Mouse (Mus musculus) activated CD4-positive, CD25-positive, alpha-beta regulatory T cell, adult 4 months (primary cell): ENCODE measurements around the gene Nr2e1. TPM values are rescaled to one million over a fixed set of nuclear protein-coding genes. Genes with fewer than 3 reads are reported as not detected.

Experiments used
- ATAC-seq: one replicate; pipeline ENCODE4 v1.8.0; 2017
- polyA plus RNA-seq, 2 experiments: library from polyadenylated mRNA; unstranded; fragments of 100-300 nt; shearing (Covaris generic); gene quantifications; one replicate each; pipeline ENCODE4 v1.2.1; 2017

Nr2e1 gene
- polyA plus RNA-seq, 2 experiments from 2014 or later = not detected

DNA sequence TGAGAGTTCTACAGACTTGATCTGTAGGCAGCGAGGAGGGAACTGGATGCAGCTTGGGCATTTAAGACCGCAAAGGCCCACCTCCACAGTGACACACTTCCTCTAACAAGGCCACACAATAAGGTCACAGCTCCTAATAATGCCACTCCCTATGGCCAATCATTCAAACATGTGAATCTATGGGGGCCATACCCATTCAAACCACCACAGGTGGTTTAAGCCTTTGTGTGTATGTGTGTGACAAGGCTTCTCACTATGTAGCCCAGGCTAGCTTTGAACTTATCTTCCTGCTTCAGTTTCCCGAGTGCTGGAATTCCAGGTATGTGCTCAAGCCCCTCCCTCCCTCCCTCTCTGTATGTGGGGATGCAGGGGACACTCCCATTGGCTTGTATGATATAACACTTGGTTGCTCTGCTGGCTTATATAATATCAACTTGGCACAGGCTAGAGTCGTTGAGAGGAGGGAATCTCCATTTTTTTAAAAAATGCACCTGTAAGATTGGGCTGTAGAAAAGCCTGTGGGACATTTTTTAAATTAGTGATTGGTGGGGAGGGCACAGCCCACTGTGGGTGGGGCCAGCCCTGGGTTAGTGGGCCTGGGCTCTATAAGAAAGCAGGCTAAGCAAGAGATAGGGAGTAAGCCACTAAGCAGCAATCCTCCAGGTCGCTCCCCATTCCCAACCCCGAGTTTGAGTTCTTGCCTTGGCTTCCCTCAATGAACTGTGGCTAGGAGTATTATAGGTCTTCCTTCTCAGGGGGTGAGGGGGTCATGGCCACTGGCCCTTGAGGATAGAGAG is 37.5 kb downstream of the Nr2e1 start:
- no peak for ATAC-seq

- ATAC-seq = no peak
These were observed 45.7 kb downstream of the Nr2e1 start for GRCm38 (mm10) chr10:42537571-42538316.

- no peak for ATAC-seq
These were observed 49.5 kb downstream of the Nr2e1 start for GRCm38 (mm10) chr10:42533836-42534453.

- no peak for ATAC-seq
These were observed 57.8 kb downstream of the Nr2e1 start for GRCm38 (mm10) chr10:42525682-42526081.

DNA sequence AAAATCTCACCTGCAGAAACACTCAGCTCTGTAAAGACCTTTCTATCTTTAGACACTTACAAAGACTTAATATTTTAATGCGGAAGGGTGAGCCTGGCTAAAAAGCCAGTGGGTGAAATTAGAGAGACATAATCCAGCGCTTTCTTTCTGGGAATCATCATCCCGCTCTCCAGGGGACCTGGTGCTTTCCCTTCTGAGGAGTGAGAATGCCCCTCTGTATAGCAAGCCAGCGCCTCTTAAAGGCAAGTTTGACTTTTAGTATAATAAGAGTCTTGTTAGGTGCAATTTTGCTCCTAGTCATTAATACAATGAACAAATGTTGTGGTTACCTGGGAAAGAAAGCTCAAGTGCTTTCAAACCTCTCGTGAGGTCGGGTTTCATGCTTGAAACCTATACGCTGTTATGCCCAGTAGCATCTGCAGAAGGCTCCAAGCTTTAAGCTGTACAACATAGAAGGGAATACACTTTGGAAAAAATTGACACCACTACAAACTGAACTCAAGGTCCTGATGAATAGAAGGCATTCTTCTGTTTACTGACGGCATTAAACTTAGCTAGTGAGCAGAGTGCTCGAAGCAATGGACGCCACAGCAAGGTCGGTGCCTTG is 59.8 kb downstream of the Nr2e1 start:
- no peak for ATAC-seq

DNA sequence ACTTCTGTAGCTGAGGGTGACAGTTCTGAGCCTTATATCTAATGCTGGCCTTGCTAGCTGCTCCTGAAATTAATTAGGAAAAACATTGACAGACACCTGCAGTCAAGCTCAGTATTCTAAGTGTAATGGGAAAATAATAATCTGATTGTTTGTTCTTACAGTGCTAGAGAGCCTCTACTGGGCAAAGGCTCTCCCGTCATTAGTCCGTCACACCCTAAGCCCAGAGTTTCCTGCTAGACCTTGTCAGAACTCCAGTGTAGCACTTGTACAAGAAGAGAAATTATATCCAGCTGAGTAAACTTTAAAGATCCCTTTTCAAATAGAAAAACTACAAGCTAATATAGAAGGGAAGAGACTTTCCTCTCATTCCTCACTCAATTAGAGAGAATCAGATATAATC is 60.5 kb downstream of the Nr2e1 start:
- ATAC-seq = no peak

GRCm38 (mm10) chr10:42521315-42521981 is 62.0 kb downstream of the Nr2e1 start:
- ATAC-seq = no peak

DNA sequence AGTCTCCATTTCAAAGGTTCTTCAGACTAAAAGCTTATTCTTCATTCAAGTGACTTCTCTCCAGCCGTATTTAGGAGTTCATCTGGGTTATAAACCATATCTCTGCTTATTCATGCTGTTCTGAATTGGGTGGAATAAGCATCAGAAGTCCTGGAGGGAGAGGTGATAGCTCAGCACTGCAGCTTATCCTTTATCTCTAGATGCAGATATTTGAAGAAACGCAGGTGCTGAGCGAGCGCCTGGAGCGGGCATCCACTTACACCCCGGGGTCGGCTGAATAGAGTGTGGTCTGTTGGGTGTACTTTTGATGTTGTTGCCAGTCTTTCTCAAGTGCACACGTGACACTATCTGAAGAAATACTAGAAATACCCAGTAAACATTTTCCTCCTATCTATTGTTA is 65.1 kb downstream of the Nr2e1 start:
- ATAC-seq = no peak

- no peak for ATAC-seq
These were observed 69.3 kb downstream of the Nr2e1 start for GRCm38 (mm10) chr10:42514125-42514524.

Other genes with a start within 250 kb of the Nr2e1 start
- 1 to 10 TPM; 2.9 to 5.2 TPM for gene Afg1l, start 105.1 kb downstream of the Nr2e1 start, polyA plus RNA-seq
- gene Snx3, start 81.6 kb downstream of the Nr2e1 start, polyA plus RNA-seq = 100 to 1,000 TPM; 215 to 235 TPM
- 10 to 100 TPM; 35.5 to 46.7 TPM for gene Ostm1, start 190 bp upstream of the Nr2e1 start, polyA plus RNA-seq
- 10 to 100 TPM; 15.9 to 19.1 TPM for gene Sec63, start 177.9 kb upstream of the Nr2e1 start, polyA plus RNA-seq